Comparison of ENCODE assay signal across 15 mouse cellular contexts in the genomic region with DNA sequence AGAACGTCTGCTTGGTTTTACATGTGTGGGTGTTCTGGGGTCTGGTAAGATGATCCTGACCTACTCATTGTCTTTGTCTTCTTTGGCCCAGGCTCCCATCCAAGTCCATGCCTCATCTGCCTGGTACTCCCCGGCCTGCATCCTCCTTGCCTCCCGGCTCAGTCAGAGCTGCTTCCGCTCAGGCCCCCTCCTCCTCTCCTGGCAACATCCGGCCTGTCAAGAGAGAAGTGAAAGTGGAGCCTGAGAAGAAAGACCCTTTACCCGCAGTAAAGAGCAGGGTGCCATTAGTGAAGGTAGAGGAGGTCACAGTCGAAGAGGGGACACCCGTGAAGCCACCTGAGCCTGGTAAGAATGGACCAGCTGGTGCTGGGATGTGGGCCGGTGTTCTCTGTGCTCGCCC. TPM values are rescaled to one million over a fixed set of nuclear protein-coding genes. Genes with fewer than 3 reads are reported as not detected.
DNase-seq lines count a peak whose midpoint lies in the region; ATAC-seq lines count a peak whose summit lies in the region.
"Had no signal": no experiment of that assay in that cellular context is flagged by ENCODE, and none has a peak within 500 bp of the region (broad histone marks: within the 10 kb centered on the region; RNA-seq: fewer than 3 reads in every experiment).

No protein-coding gene starts in this region.

- peak; percentile 39; the same call in 1 of the 2 replicates for ATAC-seq in kidney, embryonic 14.5 days (ENCODE audit: low FRiP score, low TSS enrichment)
- ATAC-seq in activated CD4-positive, CD25-positive, alpha-beta regulatory T cell, adult 4 months: peak; percentile 93

- H3K4me2 ChIP-seq in kidney, embryonic 14.5 days (replicated peaks; ENCODE audit: low read depth, low read length): no peak overlapping the region
- H3K4me2 ChIP-seq: embryonic facial prominence, embryonic 13.5 days; hindbrain, embryonic 12.5 days; liver, embryonic 13.5 days; midbrain, embryonic 12.5 days; neural tube, embryonic 13.5 days had no signal

- no peaks in the 10 kb centered on the region for H3K4me1 ChIP-seq in kidney, embryonic 14.5 days (ENCODE audit: control insufficient read depth, insufficient read depth, low read length)
- H3K4me1 ChIP-seq: embryonic facial prominence, embryonic 13.5 days; liver, embryonic 13.5 days; midbrain, embryonic 12.5 days; neural tube, embryonic 13.5 days had no signal

- H3K4me3 ChIP-seq in kidney, embryonic 14.5 days (ENCODE audit: low read length): no peak overlapping the region
- H3K4me3 ChIP-seq: embryonic facial prominence, embryonic 13.5 days; hindbrain, embryonic 12.5 days; liver, embryonic 13.5 days; midbrain, embryonic 12.5 days; neural tube, embryonic 13.5 days had no signal

- no peaks in the 10 kb centered on the region for H3K27me3 ChIP-seq in kidney, embryonic 14.5 days (ENCODE audit: control insufficient read depth, insufficient read depth, low read length)
- H3K27me3 ChIP-seq: embryonic facial prominence, embryonic 13.5 days; hindbrain, embryonic 12.5 days; liver, embryonic 13.5 days; midbrain, embryonic 12.5 days; neural tube, embryonic 13.5 days had no signal

- 0 out of 2 replicates have a peak, but pooled peaks cover 3% of the 10 kb centered on the region for H3K36me3 ChIP-seq in kidney, embryonic 14.5 days (ENCODE audit: control insufficient read depth, insufficient read depth, low read length)
- H3K36me3 ChIP-seq: embryonic facial prominence, embryonic 13.5 days; hindbrain, embryonic 12.5 days; midbrain, embryonic 12.5 days; neural tube, embryonic 13.5 days had no signal

- no peak overlapping the region for H3K9ac ChIP-seq in kidney, embryonic 14.5 days (ENCODE audit: low read depth, low read length)
- H3K9ac ChIP-seq: embryonic facial prominence, embryonic 13.5 days; hindbrain, embryonic 12.5 days; liver, embryonic 13.5 days; midbrain, embryonic 12.5 days; neural tube, embryonic 13.5 days had no signal

- no peaks in the 10 kb centered on the region for H3K9me3 ChIP-seq in kidney, embryonic 14.5 days (ENCODE audit: control insufficient read depth, low read length)
- H3K9me3 ChIP-seq: embryonic facial prominence, embryonic 13.5 days; hindbrain, embryonic 12.5 days; liver, embryonic 13.5 days; midbrain, embryonic 12.5 days; neural tube, embryonic 13.5 days had no signal

- WGBS in kidney, embryonic 14.5 days: 59% methylated on average over 10 of the region's 10 CpGs

- H3K27ac ChIP-seq in kidney, embryonic 14.5 days (ENCODE audit: low read depth, low read length): no peak overlapping the region
- H3K27ac ChIP-seq: embryonic facial prominence, embryonic 13.5 days; hindbrain, embryonic 12.5 days; liver, embryonic 13.5 days; midbrain, embryonic 12.5 days; neural tube, embryonic 13.5 days had no signal

- no peak for DNase-seq in kidney, adult 18-20 months
- peak; percentile 57 for DNase-seq in CD4-positive helper T cell, adult 2 months (ENCODE audit: low read depth, low spot score)
- peak; percentile 50 for DNase-seq in testis, postnatal 10 days (ENCODE audit: low spot score)
- no peak for DNase-seq in urinary bladder, adult 2 months (ENCODE audit: low spot score)
- DNase-seq in embryo, embryonic 9.5 days (ENCODE audit: extremely low spot score): no peak
- DNase-seq: cerebellum, adult 18-20 months; kidney, postnatal 25 days; liver, embryonic 13.5 days; right cerebral cortex, postnatal 25 days had no signal

RNA-seq across cellular contexts. Expression of gene Bclaf1, which starts 45.2 kb away (rescaled TPM):
- polyA plus RNA-seq in kidney, embryonic 14.5 days (2014; fragmentation: Nextera tagmentation; extraction: Ambion mirVana): 115 and 168 TPM in 2 replicates
- polyA plus RNA-seq in activated CD4-positive, CD25-positive, alpha-beta regulatory T cell, adult 4 months (2017; shearing (Covaris generic)): 100 to 1,000 TPM; 156 to 168 TPM
- 60.3 and 62.7 TPM in 2 replicates for polyA plus RNA-seq in urinary bladder, adult 2 months (2012; rRNA removed)

Comparison
In these comparisons a context has a peak if more than half of its experiments do, and no peak if none do; other contexts are left out.
1. DNase-seq: peak in CD4-positive helper T cell, adult 2 months (single experiment) and testis, postnatal 10 days (single experiment); none in kidney, adult 18-20 months (single experiment), urinary bladder, adult 2 months (single experiment) and embryo, embryonic 9.5 days (single experiment).